Mouse (Mus musculus) CH12.LX (cell line): ENCODE measurements around the gene Pacs2. TPM values are rescaled to one million over a fixed set of nuclear protein-coding genes. Genes with fewer than 3 reads are reported as not detected.

ENCODE experiments used
- DNase-seq: peaks from one replicate; pipeline ENCODE4 v3.0.0-alpha.2; 2013; ENCODE audit errors: extremely low read depth
- H3K27ac ChIP-seq: 2 replicates; pipeline ENCODE4 v1.5.1; 2012; ENCODE audit warnings: low read depth, mild to moderate bottlenecking, control low read depth, moderate library complexity; ENCODE audit not compliant: insufficient read depth
- H3K27me3 ChIP-seq: replicated peaks from 2 replicates; pipeline ENCODE3; 2012; ENCODE audit warnings: inconsistent platforms
- H3K36me3 ChIP-seq, 2 experiments: replicated peaks in 1 of 2; 2 replicates each; pipeline versions ENCODE3 to v1.6.1; 2012; ENCODE audit warnings: inconsistent platforms in 1 of 2, low read length in 1 of 2, mild to moderate bottlenecking in 1 of 2, mixed read lengths in 1 of 2, moderate library complexity in 1 of 2; ENCODE audit not compliant: control insufficient read depth in 1 of 2, insufficient read depth in 1 of 2
- H3K4me1 ChIP-seq, 2 experiments: 2 replicates each; pipeline ENCODE4 v1.6.1; 2012; ENCODE audit warnings: inconsistent platforms in 1 of 2, moderate library complexity in 1 of 2; ENCODE audit not compliant: insufficient read depth in 2 of 2, control insufficient read depth in 1 of 2
- H3K4me2 ChIP-seq: 2 replicates; pipeline ENCODE4 v1.6.1; 2012; ENCODE audit warnings: low read depth, mild to moderate bottlenecking, control low read depth; ENCODE audit not compliant: poor library complexity, insufficient read depth, severe bottlenecking
- H3K4me3 ChIP-seq, 3 experiments: fragments of 150-350 bp in 1 of 3; sonication (generic) in 1 of 3; replicated peaks in 1 of 3; 2 replicates each; pipeline versions ENCODE3 to v1.5.1; 2011 to 2012; ENCODE audit warnings: low read depth in 2 of 3, low read length in 2 of 3, mild to moderate bottlenecking in 2 of 3, moderate library complexity in 2 of 3, control low read depth in 1 of 3, improper control_type of control experiment in 1 of 3, inconsistent platforms in 1 of 3, mixed read lengths in 1 of 3; ENCODE audit not compliant: poor library complexity in 1 of 3
- H3K79me2 ChIP-seq: replicated peaks from 2 replicates; pipeline ENCODE4 v1.6.1; 2012; ENCODE audit warnings: mild to moderate bottlenecking, moderate library complexity; ENCODE audit not compliant: control insufficient read depth, poor library complexity, insufficient read depth, severe bottlenecking; ENCODE audit errors: extremely low read depth
- H3K9ac ChIP-seq: 2 replicates; pipeline ENCODE4 v1.6.1; 2012; ENCODE audit warnings: low read depth, mild to moderate bottlenecking, control low read depth, moderate library complexity; ENCODE audit not compliant: insufficient read depth
- H3K9me3 ChIP-seq: replicated peaks from 2 replicates; pipeline ENCODE3; 2012; ENCODE audit warnings: low read length, inconsistent platforms, mixed read lengths
- CHD1 ChIP-seq: IDR thresholded peaks from 2 replicates; pipeline ENCODE4 v1.6.1; 2012; ENCODE audit warnings: low read depth, low read length, improper control_type of control experiment, inconsistent platforms
- E2F4 ChIP-seq: IDR thresholded peaks from 2 replicates; pipeline ENCODE4 v1.6.1; 2011; ENCODE audit warnings: low read depth, low read length, improper control_type of control experiment; ENCODE audit not compliant: insufficient replicate concordance
- ELF1 ChIP-seq: IDR thresholded peaks from 2 replicates; pipeline ENCODE4 v1.6.1; 2014; ENCODE audit warnings: low read depth, mild to moderate bottlenecking, inconsistent platforms, low read length, improper control_type of control experiment
- EP300 ChIP-seq: IDR thresholded peaks from 2 replicates; pipeline ENCODE4 v1.6.1; 2011; ENCODE audit warnings: low read length, improper control_type of control experiment
- ETS1 ChIP-seq: conservative IDR thresholded peaks from 2 replicates; pipeline ENCODE4 v1.6.1; 2012; ENCODE audit warnings: low read depth, mild to moderate bottlenecking, inconsistent platforms, low read length, improper control_type of control experiment, moderate library complexity
- GABPA ChIP-seq: IDR thresholded peaks from 2 replicates; pipeline ENCODE4 v1.6.1; 2012; ENCODE audit warnings: low read depth, low read length, improper control_type of control experiment, inconsistent platforms; ENCODE audit not compliant: insufficient replicate concordance
- KAT2A ChIP-seq: IDR thresholded peaks from 2 replicates; pipeline ENCODE4 v1.6.1; 2012; ENCODE audit warnings: low read length, improper control_type of control experiment, inconsistent platforms; ENCODE audit not compliant: insufficient replicate concordance
- MAZ ChIP-seq: IDR thresholded peaks from 2 replicates; pipeline ENCODE4 v1.6.1; 2012; ENCODE audit warnings: low read depth, mild to moderate bottlenecking, inconsistent platforms, low read length, improper control_type of control experiment, moderate library complexity
- MEF2A ChIP-seq: IDR thresholded peaks from 2 replicates; pipeline ENCODE4 v1.6.1; 2014; ENCODE audit warnings: low read depth, mild to moderate bottlenecking, inconsistent platforms, low read length, improper control_type of control experiment, borderline replicate concordance
- NELFE ChIP-seq: IDR thresholded peaks from 2 replicates; pipeline ENCODE4 v1.6.1; 2011; ENCODE audit warnings: low read depth, low read length, improper control_type of control experiment
- PAX5 ChIP-seq: IDR thresholded peaks from 2 replicates; pipeline ENCODE4 v1.6.1; 2012; ENCODE audit warnings: low read length, inconsistent platforms, mixed read lengths
- POLR2A ChIP-seq: IDR thresholded peaks from 2 replicates; pipeline ENCODE4 v1.6.1; 2011; ENCODE audit warnings: low read depth, mild to moderate bottlenecking, improper control_type of control experiment, low read length
- RAD21 ChIP-seq: IDR thresholded peaks from 2 replicates; pipeline ENCODE4 v1.6.1; 2011; ENCODE audit warnings: low read depth, mild to moderate bottlenecking, low read length, improper control_type of control experiment, moderate library complexity
- SMC3 ChIP-seq: IDR thresholded peaks from 2 replicates; pipeline ENCODE4 v1.6.1; 2011; ENCODE audit warnings: low read depth, low read length, improper control_type of control experiment
- TCF12 ChIP-seq: IDR thresholded peaks from 2 replicates; pipeline ENCODE4 v1.6.1; 2014; ENCODE audit warnings: low read depth, mild to moderate bottlenecking, inconsistent platforms, low read length, improper control_type of control experiment
- ZKSCAN1 ChIP-seq: IDR thresholded peaks from 2 replicates; pipeline ENCODE4 v1.6.1; 2012; ENCODE audit warnings: low read depth, inconsistent platforms, low read length, improper control_type of control experiment, borderline replicate concordance
- ZMIZ1 ChIP-seq: IDR thresholded peaks from 2 replicates; pipeline ENCODE4 v1.6.1; 2012; ENCODE audit warnings: low read depth, mild to moderate bottlenecking, inconsistent platforms, low read length, improper control_type of control experiment
- dilution Hi-C: fragments of 300-500 bp; cut with MboI; formaldehyde crosslinking; loops from 2 replicates; pipeline ENCODE4 v1.14.3; 2020; ENCODE audit warnings: low sequenced_read_pairs; ENCODE audit not compliant: extremely low pct_unique_long_range_greater_than_20kb, extremely low pct_ligation_motif_present
- in situ Hi-C: fragments of 300-500 bp; cut with MboI; formaldehyde crosslinking; loops from 3 replicates; pipeline ENCODE4 v1.14.3; 2019; ENCODE audit warnings: low sequenced_read_pairs, low pct_ligation_motif_present, low pct_unique_long_range_greater_than_20kb, mixed read lengths
- polyA plus RNA-seq: library from polyadenylated mRNA; unstranded; fragments of >175 nt; gene quantifications from 2 replicates; pipeline ENCODE4 v1.2.1, GENCODE M21; 2012; ENCODE audit warnings: low read depth; ENCODE audit not compliant: insufficient read length
- total RNA-seq, 2 experiments: library from RNA; depleted of rRNA; stranded (reverse); fragments of 300-350 nt in 1 of 2; fragments of >200 nt in 1 of 2; gene quantifications; 2 replicates each; pipeline ENCODE4 v1.2.3; 2012 to 2014

Gene Pacs2
- total and polyA plus RNA-seq, 3 experiments: 3.1 to 7.1 (median 7.0) TPM

DNA sequence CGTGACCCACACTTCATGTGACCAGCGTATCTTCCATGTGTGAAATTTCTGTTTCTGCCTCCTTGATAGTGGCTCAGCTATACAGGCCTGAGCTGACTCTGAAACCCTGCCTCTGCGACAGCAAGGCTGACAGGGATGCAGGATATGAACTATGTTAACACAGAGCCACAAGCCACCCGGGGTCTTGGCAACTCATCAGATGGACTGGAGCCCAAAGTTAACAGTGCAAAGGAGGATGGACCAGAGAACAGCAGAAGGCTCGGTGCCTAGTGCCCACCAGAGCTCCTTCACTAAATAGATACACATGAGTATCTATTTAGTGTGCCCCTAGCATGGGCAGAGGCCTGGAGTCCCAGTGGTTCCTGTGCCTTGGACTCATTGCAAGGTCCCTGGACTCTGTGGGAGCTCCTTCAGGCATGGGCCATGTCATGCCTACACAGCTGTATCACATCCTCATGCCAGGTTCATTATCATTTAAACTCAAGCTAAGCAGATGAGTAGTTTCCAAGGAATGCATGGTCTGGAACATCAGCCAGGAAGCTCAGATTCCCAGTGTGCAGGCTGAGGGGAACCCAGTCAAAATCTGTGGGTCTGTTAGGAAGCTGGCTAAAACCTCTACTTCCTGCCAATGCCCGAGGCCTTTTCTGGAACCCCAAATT is 2.5 kb upstream of the Pacs2 start:
- Histone ChIP-seq H3K9me3 (peaks cover 2% of the 10 kb centered on the region), H3K4me2 (no peak overlapping the region), H3K4me3 (no peak overlapping the region), H3K27ac (no peak overlapping the region), H3K79me2 (no peaks in the 10 kb centered on the region), H3K4me1 (peaks cover 9 to 31% of the 10 kb centered on the region in 2 experiments), H3K9ac (no peak overlapping the region), H3K27me3 (no peaks in the 10 kb centered on the region), H3K36me3 (peaks cover 0 to 6% of the 10 kb centered on the region in 2 experiments)
- in situ Hi-C loops (no loop called here), dilution Hi-C loops (no loop called here)
- no peak for TF ChIP-seq POLR2A
- no peak for TF ChIP-seq GABPA
- no peak for TF ChIP-seq EP300
- no peak for TF ChIP-seq NELFE
- TF ChIP-seq SMC3: no peak
- no peak for TF ChIP-seq MAZ
- no peak for TF ChIP-seq KAT2A
- TF ChIP-seq CHD1: no peak
- no peak for TF ChIP-seq ZMIZ1
- no peak for DNase-seq

DNA sequence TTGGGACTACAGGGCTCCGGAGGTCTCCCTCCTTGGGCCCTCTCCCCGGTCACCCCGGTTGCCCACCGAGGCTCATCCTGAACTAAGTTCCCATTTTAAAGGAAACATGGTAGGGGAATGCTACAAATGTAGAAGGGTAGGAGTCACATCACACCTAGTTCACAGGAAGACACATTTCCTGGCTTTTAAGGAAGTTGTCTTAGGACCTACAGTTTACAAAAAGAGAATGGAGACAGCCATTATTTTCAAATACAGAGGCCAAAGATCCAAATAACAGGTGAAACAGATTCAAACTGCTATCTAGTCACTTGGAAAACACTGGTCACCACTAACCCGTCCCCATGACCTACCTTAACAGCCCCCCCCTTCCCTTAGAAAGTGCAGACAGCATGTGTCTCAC is 1.9 kb upstream of the Pacs2 start:
- peaks cover 2% of the 10 kb centered on the region for H3K9me3 ChIP-seq
- DNase-seq: no peak
- H3K4me2 ChIP-seq: no peak overlapping the region
- peaks cover 13 to 37% of the 10 kb centered on the region in 2 experiments for H3K4me1 ChIP-seq
- no peaks in the 10 kb centered on the region for H3K27me3 ChIP-seq
- TF ChIP-seq SMC3 (no peak), ETS1 (no peak), POLR2A (no peak), TCF12 (no peak), MEF2A (no peak), ELF1 (no peak), EP300 (no peak), PAX5 (no peak), E2F4 (no peak), GABPA (no peak), RAD21 (no peak), ZKSCAN1 (no peak)
- in situ Hi-C loops (no loop called here), dilution Hi-C loops (no loop called here)
- peaks cover 0 to 6% of the 10 kb centered on the region in 2 experiments for H3K36me3 ChIP-seq
- no peak overlapping the region for H3K27ac ChIP-seq
- H3K4me3 ChIP-seq: no peak overlapping the region
- no peaks in the 10 kb centered on the region for H3K79me2 ChIP-seq
- H3K9ac ChIP-seq: no peak overlapping the region
